Mouse (Mus musculus): ENCODE data around the gene Rsph14. TPM values are rescaled to one million over a fixed set of nuclear protein-coding genes. Genes with fewer than 3 reads are reported as not detected.

The Rsph14 gene
- not detected for total RNA-seq (2021)
- long read RNA-seq, experiment 1, result 0 reads
- long read RNA-seq, experiment 2, result 0 reads

DNA sequence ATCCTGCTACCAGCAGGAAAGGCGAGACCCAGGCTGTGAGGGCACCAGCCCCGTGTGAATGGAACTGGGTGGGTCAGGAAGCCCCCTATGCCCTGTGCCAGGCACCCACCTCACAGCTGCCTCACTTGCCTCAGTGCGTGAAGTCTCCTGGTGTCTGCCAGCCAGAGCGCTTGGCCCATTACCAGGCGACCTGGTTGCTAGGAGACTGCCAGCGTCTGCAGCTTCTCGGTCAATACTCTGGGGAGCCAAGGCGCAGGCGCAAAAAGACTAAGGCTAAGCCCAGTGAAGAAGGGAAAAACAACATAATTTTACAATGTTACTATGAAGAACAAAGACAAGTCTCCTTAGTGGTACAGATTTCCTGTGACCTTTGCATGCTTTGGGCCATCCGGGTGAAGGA is at the start of gene Rsph14:
Gene Rsph14, minus strand, starts transcription at position 192 of the 400 bp plus-strand sequence.
- peak; percentile 54 for DNase-seq

DNA sequence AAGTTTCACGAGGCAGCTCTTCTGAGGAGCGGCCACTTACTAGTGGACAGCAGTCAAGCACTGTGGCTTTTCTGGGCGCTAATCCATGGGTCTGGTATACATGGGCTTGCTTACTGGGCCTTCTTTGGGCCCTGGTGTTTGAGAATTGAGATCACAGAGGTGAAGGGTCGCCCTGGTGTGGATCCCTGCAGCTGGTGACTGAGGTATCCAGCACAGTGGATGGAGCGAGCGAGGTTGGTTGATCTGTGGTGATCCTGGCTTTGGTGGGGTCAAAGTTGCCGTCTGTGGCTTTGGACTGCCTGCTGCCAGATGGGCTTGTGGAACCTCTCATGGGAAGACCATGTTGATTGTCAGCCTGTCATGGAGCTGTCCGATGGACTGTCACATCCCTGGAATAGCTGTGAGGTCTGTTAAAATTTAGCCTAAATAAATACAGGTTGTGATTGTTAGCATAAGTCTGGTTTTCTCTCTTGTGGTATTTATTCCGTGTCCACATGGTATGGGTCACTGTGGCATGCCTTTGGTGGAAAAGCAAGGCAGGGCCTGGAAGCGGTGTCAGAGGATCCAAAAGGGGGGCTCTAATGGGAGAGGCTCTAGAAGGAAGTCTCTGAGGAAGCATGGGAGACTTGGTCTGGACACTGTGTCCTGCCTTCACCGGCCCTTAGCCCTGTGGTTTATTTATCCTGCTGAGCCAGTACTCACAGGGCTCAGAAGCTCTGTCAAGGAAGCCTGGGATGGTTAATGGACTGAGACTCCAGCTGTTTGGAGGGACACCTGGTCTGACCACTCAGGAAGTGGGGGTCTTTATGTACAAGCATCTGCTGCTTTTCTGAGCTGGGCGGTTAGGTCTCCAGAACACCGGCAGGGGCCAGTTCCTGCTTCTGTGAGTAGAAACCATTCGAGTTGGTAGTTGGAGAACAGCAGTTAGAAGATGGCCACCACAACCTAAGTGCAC is 46.1 kb upstream of the Rsph14 start:
- DNase-seq, result no peak

DNA sequence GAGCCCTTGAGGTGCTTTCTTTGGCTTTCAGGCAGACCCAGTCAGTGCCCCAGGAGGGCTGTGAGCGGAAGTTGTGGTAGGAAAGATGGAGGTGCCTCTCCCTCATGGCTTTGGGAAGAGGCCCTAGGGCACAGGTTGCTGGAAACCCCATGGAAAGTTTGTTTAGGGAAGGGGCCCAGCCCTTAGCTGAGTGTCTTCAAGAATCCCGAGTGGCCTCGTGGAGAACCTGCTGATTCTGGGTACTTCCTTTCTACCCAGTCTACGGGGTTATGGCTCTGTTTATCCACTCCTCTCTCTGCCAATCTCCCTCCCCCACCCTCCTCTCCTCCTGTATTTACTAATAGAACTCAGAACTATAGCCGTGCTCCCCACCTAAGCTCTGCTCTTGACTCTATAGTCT is 43.3 kb upstream of the Rsph14 start:
- DNase-seq, result no peak

DNA sequence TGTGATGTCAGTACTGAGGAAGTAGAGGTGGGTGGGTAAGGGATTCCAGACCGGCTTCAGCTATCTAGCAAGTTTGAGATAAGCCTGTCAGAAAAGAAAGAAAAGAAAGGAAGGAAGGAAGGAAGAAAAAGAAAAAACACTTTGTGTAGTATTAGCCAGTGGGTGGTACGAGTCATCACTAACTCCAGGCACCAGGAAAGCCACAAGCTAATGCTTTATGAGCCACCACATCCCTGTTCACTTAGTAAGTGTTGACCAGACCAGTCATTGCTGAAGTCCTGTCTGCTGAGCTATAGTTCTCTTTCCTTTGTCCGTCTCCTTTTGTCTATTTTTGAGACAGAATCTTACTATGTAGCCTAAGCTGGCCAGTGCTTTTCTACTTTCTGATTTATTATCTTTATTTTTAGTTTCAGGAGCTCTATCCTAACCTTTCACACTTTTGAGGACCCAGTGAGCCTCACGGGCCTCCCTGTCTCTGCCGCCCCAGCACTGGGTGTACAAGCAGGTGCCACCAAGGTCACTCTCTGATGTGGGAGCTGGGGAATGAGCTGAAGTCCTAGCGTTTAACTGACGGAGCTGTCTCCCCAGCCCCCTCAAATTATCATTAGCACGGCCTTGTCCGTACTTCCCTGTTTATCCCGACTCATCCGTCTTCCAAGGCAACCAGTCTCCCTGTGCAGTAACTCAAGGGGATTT is 38.0 kb upstream of the Rsph14 start:
- DNase-seq, result no peak

DNA sequence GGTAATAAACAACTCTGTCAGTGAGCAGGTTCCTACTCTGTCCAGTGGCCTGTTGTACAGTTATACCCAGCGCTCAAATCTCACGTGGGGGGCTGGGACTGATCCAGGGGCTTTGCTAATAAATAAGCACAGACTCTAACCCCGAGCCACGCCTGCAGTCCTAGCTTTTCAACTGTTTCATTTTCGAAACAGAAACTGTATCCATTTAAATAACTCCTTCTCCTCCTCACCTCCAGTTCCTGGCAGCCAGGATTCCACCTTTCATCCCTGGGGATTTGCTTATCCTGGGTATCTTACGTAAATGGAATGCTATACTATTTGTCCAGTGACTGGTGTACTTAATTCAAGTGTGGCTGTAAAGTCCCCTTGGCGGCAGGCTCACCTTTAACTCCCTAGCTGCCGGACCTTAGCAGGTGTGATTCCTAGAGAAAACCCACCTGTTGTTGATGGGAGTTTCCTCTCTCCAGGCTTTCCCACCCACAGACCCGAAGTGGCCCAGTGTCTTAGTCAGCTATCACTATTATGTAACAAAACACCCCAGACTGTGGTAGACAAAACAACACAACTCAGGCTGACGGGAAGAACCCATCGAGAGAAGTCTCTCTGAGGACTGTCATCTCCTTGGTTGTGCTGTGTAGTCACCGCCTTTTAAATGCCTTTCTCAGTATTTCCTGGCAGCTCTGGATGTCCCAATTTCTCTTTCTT is 36.4 kb upstream of the Rsph14 start:
- no peak for DNase-seq

DNA sequence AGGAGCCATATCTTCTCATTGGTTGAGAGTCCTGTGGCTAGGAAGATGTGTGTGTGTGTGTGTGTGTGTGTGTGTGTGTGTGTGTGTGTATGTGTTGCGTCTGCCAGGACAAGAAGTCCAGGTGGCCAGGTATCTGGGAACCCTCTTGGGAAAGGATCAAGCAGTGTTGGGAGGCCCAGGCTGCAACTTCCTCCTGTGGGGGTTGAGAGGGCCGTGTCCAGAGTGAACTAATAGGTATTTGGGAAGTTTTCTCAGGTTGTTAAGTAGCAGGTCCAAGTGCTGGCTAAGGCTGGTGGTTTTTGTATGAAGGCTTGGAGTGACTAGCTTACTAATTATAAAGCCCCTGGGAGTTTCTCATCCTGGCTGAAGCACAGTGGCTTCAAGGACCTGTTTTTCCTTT is 35.7 kb upstream of the Rsph14 start:
- DNase-seq, result no peak

DNA sequence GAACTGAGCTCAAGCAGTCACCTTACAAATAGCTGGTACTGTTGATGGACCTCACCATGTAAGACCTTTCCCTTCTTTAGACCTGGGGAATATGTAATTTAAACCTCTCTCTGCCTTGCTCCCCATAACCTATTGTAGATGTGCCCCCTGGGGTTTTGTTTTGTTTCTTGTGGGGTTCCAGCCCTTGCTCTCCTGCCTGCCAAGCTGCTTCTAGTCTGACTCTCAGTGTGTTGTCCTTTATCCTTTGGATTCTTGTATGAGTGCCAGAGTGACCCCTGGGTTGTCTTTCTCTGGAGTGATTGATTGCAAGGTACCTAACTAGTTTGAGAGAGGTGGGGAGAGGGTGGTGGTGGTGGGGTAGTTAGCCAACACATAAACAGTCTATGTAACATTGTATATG is 35.1 kb upstream of the Rsph14 start:
- DNase-seq, result no peak

DNA sequence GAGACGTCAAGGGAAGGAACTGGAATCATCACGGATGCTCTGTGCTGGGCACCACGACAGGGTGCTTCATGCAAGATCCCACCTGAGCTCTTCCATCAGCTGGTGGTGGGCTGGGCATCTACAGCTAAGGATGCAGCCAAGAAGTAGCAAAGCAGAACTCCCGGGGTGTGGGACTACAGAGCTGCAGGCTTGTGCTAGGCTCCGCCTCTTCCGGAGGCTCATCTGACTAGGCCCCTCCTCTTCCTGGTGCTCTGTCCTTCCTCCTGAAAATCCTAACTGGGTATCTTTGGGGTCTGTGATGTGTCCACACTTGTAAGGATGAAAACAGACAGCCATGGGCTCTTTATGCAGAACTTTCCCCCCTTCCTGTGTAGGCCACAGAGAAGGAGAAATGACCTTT is 33.3 kb upstream of the Rsph14 start:
- no peak for DNase-seq

DNA sequence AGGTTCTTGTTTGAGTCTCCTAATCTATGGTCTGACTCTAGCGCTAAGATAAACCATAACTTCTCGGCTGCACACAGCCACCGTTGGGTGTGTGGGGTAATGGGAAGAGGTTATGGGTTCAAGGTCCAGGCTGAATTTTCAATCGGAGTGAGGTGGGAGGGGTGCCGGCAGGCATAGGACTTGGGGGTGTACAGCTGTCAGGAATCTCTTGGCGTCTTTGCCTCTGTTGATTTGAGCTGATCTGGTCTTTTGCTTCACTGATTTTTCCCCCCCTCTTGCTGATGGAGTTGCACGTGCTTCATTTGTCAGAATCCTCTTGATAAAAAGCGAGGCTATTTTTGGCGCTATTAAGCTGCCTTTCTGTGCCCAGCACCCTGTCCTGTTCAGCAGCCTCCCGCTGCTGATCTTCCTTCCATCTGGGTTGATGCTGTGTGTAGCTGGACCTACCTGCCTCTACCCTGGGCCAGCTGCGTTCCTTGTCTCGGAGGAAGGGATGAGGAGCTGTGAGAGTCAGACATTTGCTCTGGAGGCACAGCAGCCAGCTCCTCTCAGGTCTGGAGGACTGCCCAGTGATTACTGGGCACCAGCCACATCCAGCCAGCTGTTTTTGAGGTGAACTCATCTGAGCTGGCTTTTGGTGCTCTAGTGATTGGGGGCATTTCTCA is 31.0 kb upstream of the Rsph14 start:
- no peak for DNase-seq

DNA sequence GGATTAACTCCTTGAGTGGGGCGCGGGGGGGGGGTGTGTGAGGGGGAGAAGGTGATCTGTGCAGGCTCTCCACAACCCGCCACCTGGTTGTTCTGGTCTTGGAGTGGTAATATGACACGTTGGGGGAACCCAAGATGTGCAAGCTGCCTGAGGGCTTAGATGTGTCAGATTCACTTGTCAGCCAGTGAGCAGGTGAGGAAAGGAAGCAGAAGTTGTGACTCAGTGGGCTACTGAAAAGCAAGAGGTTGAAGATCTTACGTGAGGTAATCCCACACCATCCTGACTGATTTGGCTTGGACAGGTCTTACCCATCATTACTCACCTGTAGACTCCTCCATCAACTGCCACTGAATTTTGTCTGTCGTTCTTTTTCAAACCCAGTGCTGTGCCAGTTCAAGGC is 30.2 kb upstream of the Rsph14 start:
- no peak for DNase-seq

DNA sequence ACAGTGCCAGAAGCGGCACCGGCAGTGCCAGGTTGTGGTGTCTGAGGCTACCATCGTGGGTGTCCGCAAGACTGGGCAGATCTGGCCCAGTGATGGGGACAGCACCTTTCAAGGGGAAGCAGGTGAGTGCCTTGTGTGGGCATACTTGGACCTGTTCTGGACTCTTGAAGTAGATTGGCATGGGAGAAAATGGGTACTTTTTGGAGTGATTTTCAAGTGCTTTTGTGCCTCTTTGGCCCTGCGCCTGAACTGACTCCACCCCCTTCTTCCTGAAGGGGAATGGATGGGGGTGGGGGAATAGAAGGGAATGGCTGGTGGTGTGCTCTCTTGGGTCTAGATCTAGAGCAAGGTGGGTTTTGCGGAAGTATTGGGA is 29.8 kb upstream of the Rsph14 start:
- no peak for DNase-seq

DNA sequence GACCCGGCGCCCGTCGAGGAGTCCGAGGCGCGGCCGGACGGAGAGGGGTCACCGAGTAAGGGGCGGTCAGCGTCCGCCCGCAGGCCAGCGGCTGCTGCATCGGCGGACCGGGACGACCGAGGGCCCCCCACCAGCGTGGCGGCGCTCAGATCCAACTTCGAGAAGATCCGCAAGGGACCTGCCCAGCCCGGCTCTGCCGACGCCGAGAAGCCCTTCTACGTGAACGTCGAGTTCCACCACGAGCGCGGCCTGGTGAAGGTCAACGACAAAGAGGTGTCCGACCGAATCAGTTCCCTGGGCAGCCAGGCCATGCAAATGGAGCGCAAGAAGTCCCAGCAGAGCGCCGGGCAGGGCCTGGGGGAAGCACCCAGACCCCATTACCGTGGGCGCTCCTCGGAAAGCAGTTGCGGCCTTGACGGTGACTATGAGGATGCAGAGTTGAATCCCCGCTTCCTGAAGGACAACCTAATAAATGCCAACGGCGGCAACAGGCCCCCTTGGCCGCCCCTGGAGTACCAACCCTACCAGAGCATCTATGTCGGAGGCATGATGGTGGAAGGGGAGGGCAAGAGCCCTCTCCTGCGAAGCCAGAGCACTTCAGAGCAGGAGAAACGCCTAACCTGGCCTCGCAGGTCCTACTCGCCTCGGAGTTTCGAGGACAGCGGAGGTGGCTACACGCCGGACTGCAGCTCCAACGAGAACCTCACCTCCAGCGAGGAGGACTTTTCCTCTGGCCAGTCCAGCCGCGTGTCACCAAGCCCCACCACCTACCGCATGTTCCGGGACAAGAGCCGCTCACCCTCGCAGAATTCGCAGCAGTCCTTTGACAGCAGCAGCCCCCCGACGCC is 29.2 kb upstream of the Rsph14 start:
- DNase-seq, result no peak

DNA sequence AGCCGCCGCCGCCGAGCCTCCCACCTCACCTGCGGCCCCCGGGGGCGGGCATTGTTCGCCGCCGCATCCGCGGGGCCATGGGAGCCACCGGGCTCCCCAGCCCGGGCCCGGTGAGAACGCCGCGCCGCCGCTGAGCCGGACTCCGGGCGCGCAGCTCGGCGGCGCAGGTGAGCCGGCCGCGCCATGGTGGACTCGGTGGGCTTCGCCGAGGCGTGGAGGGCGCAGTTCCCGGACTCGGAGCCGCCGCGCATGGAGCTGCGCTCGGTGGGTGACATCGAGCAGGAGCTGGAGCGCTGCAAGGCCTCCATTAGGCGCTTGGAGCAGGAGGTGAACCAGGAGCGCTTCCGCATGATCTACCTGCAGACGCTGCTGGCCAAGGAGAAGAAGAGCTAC is 28.5 kb upstream of the Rsph14 start:
- no peak for DNase-seq

DNA sequence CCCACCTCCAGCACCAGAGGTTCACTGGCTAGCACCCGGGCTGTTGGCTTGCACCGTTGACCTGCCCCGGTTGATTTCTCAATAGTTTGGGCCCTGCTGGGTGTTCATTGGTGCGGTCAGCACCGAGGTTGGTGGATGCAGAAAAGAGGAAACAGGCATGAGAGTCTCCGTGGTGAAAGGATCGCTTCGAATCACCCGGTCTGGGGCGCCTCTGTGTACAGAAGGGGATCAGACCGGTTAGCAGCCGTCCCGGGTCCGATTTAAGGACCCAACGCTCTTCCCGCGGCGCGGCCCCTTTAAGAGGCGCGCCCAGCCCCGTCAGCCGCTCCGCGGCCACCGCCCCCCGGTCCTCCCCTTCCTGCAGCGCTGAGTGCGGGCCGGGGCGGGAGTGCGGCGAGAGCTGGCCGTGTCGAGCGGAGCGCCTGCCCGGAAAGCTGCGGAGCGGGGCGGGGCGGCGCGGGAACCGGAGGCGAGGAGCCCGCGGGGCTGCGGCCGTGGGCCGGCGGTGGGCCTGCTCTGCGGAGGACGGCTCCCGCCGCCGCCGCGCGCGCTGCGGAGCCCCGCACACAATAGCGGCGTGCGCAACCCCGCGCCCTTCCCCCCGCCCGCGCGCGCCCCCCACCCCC is 27.9 kb upstream of the Rsph14 start, which contains the start of gene Bcr:
Gene Bcr, plus strand, starts transcription at position 376 of the 626 bp plus-strand sequence.
- DNase-seq, result peak; percentile 78

DNA sequence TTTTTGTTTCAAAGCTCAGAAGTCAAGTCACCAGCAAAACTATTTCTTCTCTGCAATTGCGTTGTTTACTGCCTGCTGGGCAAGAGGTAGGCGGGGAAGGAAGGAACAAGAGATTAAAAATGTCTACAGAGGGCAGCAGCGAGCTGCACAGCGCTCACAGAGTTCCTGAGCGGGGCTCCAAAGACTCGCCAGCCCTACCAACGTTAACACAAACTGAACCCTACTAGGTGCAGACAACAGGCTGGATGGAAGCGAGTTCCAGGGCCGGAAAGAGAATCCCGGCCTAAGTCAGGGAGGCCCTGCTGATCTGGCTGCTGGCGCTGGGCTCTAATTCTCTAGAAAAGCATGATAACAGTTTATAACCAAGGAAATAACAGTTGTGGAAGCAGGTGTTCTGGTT is 27.0 kb upstream of the Rsph14 start:
- peak; percentile 64 for DNase-seq

DNA sequence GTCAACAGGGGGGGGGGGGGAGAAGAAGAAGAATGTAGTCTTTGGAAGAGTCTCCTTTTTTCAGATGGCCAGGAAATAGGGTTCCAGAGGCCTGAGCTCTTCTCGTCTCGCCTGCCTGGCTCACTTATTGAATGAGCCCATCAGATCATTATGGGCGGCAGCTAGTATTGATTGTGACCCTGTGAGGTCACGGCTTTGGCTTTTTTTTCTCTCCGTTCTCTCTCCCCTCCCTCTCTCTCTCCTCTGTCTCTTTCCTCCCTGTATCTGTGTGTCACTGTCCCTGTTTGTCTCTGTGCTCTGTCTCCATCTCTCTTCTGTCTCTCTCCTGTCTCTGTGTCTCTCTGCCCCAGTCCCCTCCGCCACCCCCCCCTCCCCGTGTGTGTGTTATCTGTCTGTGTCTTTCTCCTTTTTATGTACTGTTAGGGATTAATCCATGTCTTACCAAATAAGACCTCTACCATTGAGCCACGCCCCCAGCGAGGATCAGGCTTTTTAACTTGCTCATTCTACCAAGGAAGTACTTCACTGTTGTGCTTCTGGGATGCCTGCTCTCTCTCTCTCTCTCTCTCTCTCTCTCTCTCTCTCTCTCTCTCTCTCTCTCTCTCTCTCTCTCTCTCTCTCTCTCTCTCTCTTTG is 26.5 kb upstream of the Rsph14 start:
- DNase-seq, result no peak

DNA sequence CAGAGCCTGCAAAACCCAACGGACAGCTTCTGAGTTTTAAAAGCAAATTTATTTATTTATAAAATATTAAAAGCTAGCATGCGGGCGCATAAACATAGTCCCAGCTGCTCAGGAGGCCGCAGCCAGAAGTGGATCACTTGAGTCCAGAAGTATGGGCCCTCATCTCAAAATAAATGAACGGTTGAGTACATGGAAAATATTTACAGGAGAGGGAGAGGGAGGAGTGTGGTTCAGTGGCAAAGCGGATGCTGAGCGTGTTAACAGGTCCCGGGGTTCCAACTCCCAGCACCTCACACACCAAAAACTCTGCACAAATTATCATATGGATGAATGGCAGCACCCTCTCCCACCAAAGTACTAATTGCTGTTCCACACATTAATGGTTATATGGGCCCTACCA is 25.9 kb upstream of the Rsph14 start:
- no peak for DNase-seq

DNA sequence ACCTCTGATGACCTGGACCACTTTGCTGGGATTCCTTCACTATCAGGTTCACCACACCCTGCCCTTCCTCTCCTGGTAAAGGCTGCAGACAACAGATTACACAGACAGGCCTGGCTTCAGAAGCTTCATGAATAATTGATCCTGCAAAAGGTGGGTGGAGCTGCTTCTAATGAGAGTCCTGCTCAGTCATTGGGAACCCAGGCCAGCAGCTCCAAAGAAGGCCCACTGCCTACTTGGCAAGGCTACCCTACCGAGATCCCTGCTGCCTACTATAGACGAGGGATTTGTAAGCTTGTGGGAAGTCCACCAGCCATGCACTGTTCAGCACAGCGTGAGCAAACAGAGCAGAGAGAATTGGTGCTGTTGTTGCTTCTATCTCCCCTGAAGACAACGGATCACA is 23.9 kb upstream of the Rsph14 start:
- DNase-seq, result no peak

DNA sequence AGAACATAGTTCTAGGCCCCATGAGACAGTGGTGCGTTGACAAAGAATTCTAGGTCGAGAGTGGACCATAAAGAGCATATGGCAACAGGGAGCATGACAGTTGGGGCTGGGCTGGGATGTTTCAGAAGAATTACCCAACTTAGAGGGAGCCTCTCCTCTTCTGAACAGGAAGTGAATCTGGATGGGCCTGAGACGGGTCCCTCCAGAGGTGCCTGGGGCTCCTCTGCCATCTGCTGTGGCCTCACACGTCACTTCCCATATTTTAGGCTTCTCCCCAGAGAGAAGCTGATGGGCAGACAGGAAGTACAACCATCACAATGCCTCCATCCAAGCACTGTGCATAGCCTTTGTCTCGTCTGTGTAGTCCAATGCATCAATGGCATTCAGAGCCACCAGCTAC is 23.3 kb upstream of the Rsph14 start:
- DNase-seq, result no peak

DNA sequence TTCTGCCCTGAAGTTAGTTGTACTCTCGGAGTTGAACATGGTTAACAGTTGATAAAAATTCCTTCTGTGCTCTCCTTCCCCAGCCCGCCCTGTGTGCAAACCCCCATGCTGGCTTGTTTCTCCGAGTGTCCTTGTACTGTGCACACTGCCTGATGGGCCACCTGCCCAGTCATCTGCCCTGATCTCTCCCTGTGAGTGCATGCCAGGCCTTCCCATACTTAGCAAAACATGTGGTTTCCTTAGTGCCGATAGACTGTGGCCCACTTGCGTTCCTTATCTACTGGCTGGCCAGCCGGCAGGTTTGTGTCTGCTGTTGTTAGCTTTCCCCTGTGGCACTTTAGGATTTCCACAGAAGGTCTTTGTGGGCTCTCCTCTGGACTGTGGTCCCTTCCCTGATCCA is 21.7 kb upstream of the Rsph14 start:
- DNase-seq, result no peak

All from gastrocnemius, postnatal 25 days (tissue).